Mouse (Mus musculus) heart, postnatal 0 days (tissue): ENCODE data around the gene Taco1. TPM values are rescaled to one million over a fixed set of nuclear protein-coding genes. Genes with fewer than 3 reads are reported as not detected.

ENCODE experiments used
- ATAC-seq: fragments of 200-750 bp; cut with Nextera tagmentation; 2 replicates; pipeline ENCODE4 v1.8.0; 2017; ENCODE audit warnings: low read depth, moderate number of reproducible peaks, moderate library complexity; ENCODE audit not compliant: insufficient read depth
- DNase-seq: peaks from one replicate; pipeline ENCODE4 v3.0.0-alpha.2; 2016; ENCODE audit warnings: low spot score
- H3K27ac ChIP-seq: fragments of 300-500 bp; sonication (generic); 2 replicates; pipeline ENCODE4 v1.5.1; 2014; ENCODE audit warnings: low read depth, mild to moderate bottlenecking
- H3K27me3 ChIP-seq: fragments of 300-500 bp; sonication (generic); 2 replicates; pipeline ENCODE4 v1.6.1; 2014; ENCODE audit warnings: low read length, mixed read lengths; ENCODE audit not compliant: control insufficient read depth, insufficient read depth
- H3K36me3 ChIP-seq: fragments of 300-500 bp; sonication (generic); replicated peaks from 2 replicates; pipeline ENCODE4 v1.6.1; 2014; ENCODE audit warnings: low read length, mixed read lengths; ENCODE audit not compliant: control insufficient read depth, insufficient read depth
- H3K4me1 ChIP-seq: fragments of 300-500 bp; sonication (generic); 2 replicates; pipeline ENCODE4 v1.6.1; 2014; ENCODE audit warnings: antibody characterized with exemption; ENCODE audit not compliant: control insufficient read depth, insufficient read depth
- H3K4me2 ChIP-seq: fragments of 300-500 bp; sonication (generic); 2 replicates; pipeline ENCODE4 v1.6.1; 2014; ENCODE audit warnings: low read depth, mild to moderate bottlenecking, low read length, moderate library complexity
- H3K4me3 ChIP-seq: fragments of 300-500 bp; sonication (generic); 2 replicates; pipeline ENCODE4 v1.5.1; 2014; ENCODE audit warnings: low read depth, low read length
- H3K9ac ChIP-seq: fragments of 300-500 bp; sonication (generic); replicated peaks from 2 replicates; pipeline ENCODE4 v1.6.1; 2014; ENCODE audit warnings: low read depth, low read length, mixed read lengths
- H3K9me3 ChIP-seq: fragments of 300-500 bp; sonication (generic); replicated peaks from 2 replicates; pipeline ENCODE4 v1.6.1; 2016; ENCODE audit warnings: low read length; ENCODE audit not compliant: control insufficient read depth
- CTCF ChIP-seq: IDR thresholded peaks from 2 replicates; pipeline ENCODE4 v1.5.1; 2016; ENCODE audit warnings: antibody characterized with exemption, control low read depth, low read depth
- EP300 ChIP-seq: IDR thresholded peaks from 2 replicates; pipeline ENCODE4 v1.6.1; 2016; ENCODE audit warnings: antibody characterized with exemption, low read depth
- WGBS: fragments of 180-500 bp; shearing (Covaris S2); extraction: QIAGEN DNeasy Blood & Tissue Kit; methylation state at CpG from one replicate; pipeline ENCODE4 v1.1.7; 2014; 5-methylcytosine and 5-hydroxymethylcytosine counted together
- polyA plus RNA-seq: library from polyadenylated mRNA; unstranded; fragments of >200 nt; fragmentation: Nextera tagmentation; extraction: Ambion mirVana; gene quantifications from 2 replicates; pipeline ENCODE4 v1.2.1, GENCODE M21; 2015
- total RNA-seq: library from RNA; depleted of rRNA; stranded (reverse); fragments of >200 nt; gene quantifications from 2 replicates; pipeline ENCODE4 v1.2.3, GENCODE M21; 2014; ENCODE audit warnings: low replicate concordance

Gene Taco1
- total and polyA plus RNA-seq, 2 experiments from 2014 or later: 17.4 to 40.6 TPM

DNA sequence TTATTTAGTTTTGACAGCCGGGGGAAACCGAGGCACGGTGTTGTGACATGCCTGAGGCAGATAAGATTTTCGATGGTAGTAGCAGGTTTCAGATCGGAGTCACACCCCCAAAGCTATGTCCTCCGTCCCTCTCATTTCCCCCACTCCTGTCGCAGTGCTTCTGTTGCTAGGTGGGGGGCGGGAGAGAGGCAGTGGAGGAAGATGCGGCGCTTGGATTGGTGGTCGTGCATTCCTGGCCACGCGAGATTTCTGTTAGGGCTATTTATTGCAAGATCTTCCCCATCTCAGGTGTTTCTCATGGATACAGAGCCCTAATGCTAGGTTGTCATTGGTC lies 28.5 kb upstream of the Taco1 start:
- Histone ChIP-seq H3K36me3 (no peaks in the 10 kb centered on the region), H3K4me1 (peaks cover 12% of the 10 kb centered on the region), H3K9ac (peak overlapping the region; percentile 93), H3K9me3 (no peaks in the 10 kb centered on the region), H3K27ac (peak overlapping the region; percentile 93), H3K4me2 (peak overlapping the region; percentile 93), H3K4me3 (peak overlapping the region; percentile 98), H3K27me3 (no peaks in the 10 kb centered on the region)
- no peak for TF ChIP-seq EP300
- no peak for TF ChIP-seq CTCF
- WGBS: 1% methylated on average over 13 of the region's 13 CpGs
- peak; percentile 58 for DNase-seq
- no peak for ATAC-seq

GRCm38 (mm10) chr11:106044349-106044748 lies 21.5 kb upstream of the Taco1 start:
- no peaks in the 10 kb centered on the region for H3K4me1 ChIP-seq

DNA sequence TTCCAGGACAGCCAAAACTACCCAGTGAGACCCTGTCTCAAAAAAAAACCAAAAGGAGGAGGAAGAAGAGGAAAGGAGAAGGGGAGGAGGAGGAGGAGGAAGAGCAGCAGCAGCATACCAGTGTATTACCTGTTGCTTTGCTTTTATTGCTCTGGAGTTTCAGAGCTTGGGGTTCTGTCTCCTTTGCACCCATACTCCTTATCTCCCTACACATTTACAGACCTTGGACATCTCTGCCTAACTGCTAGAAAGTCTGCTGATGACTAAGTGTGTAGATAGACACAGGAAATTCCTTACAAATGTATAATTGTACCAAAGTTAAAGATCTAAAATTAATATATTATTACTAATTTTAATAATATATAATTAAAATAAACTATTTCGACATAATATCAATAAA lies 20.6 kb upstream of the Taco1 start:
- peaks cover 26% of the 10 kb centered on the region for H3K36me3 ChIP-seq
- TF ChIP-seq CTCF: no peak
- no peak for TF ChIP-seq EP300
- no peaks in the 10 kb centered on the region for H3K27me3 ChIP-seq
- no peak overlapping the region for H3K4me2 ChIP-seq
- no peak overlapping the region for H3K9ac ChIP-seq
- ATAC-seq (no peak), DNase-seq (no peak)
- H3K4me3 ChIP-seq: no peak overlapping the region
- 93% methylated on average over 1 of the region's 1 CpGs for WGBS
- no peaks in the 10 kb centered on the region for H3K4me1 ChIP-seq
- no peak overlapping the region for H3K27ac ChIP-seq
- no peaks in the 10 kb centered on the region for H3K9me3 ChIP-seq

More at GRCm38 (mm10) chr11:106044349-106044748, 21.5 kb upstream of the Taco1 start:
- DNase-seq (no peak), ATAC-seq (no peak)
- Histone ChIP-seq H3K9ac (no peak overlapping the region), H3K4me2 (no peak overlapping the region), H3K27me3 (no peaks in the 10 kb centered on the region), H3K9me3 (no peaks in the 10 kb centered on the region), H3K4me3 (no peak overlapping the region), H3K27ac (no peak overlapping the region), H3K36me3 (peaks cover 26% of the 10 kb centered on the region)
- TF ChIP-seq CTCF: no peak
- TF ChIP-seq EP300: no peak

DNA sequence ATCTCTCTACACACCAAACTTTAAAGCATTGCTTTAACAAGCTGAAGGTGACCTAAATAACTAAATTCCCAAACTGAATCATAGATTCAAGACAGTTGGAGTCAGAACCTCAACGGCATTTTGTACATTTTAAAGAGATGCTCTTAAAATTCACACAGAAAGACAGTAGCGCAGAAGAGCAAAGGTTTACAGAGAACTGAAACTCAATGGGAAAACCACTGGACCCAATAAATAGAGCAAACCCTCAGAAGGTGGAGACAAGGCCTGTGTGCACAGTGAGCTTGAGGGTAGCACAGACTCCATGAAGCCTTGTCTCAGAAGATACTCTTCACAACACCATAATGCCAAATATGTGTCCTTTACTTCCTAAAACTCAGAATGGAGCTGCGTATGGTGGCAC lies 20.1 kb upstream of the Taco1 start:
- no peak overlapping the region for H3K4me2 ChIP-seq
- no peaks in the 10 kb centered on the region for H3K27me3 ChIP-seq
- H3K4me1 ChIP-seq: no peaks in the 10 kb centered on the region
- no peak overlapping the region for H3K27ac ChIP-seq
- H3K9ac ChIP-seq: no peak overlapping the region
- DNase-seq (no peak), ATAC-seq (no peak)
- H3K36me3 ChIP-seq: peaks cover 28% of the 10 kb centered on the region
- 96% methylated on average over 3 of the region's 3 CpGs for WGBS
- no peaks in the 10 kb centered on the region for H3K9me3 ChIP-seq
- no peak overlapping the region for H3K4me3 ChIP-seq
- TF ChIP-seq EP300 (no peak), CTCF (no peak)

DNA sequence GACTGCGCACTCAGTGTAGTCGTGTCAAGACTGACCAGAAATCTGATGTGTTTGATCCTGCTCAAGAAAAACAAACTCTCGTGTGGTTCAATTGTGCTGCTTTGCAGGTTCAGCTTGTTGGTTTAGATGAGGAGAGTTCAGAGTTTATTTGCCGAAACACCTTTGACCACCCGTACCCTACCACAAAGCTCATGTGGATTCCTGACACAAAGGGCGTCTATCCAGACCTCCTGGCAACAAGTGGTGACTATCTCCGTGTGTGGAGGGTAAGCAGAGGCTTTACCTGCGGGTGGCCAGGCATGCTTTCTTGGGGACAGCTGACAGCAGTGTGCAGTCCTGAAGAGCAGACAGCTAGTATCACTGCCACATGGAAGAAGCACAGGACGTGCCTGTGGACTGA lies 19.3 kb upstream of the Taco1 start:
- Histone ChIP-seq H3K27me3 (no peaks in the 10 kb centered on the region), H3K4me1 (no peaks in the 10 kb centered on the region), H3K4me2 (no peak overlapping the region), H3K36me3 (peaks cover 36% of the 10 kb centered on the region), H3K9me3 (no peaks in the 10 kb centered on the region), H3K4me3 (no peak overlapping the region), H3K27ac (no peak overlapping the region), H3K9ac (no peak overlapping the region)
- TF ChIP-seq CTCF (no peak), EP300 (no peak)
- ATAC-seq (no peak), DNase-seq (no peak)
- WGBS: 84% methylated on average over 9 of the region's 9 CpGs

GRCm38 (mm10) chr11:106053921-106054320 lies 11.9 kb upstream of the Taco1 start:
- no peak overlapping the region for H3K4me3 ChIP-seq
- no peaks in the 10 kb centered on the region for H3K4me1 ChIP-seq
- WGBS: 89% methylated on average over 2 of the region's 2 CpGs
- H3K9me3 ChIP-seq: no peaks in the 10 kb centered on the region
- DNase-seq: no peak
- no peaks in the 10 kb centered on the region for H3K27me3 ChIP-seq
- H3K36me3 ChIP-seq: peaks cover 88% of the 10 kb centered on the region
- no peak for ATAC-seq
- no peak overlapping the region for H3K4me2 ChIP-seq
- TF ChIP-seq CTCF: no peak
- no peak for TF ChIP-seq EP300
- H3K27ac ChIP-seq: no peak overlapping the region
- H3K9ac ChIP-seq: no peak overlapping the region
